Mouse (Mus musculus) heart, adult 18-20 months (tissue): ENCODE measurements at regions not wholly inside any gene's neighbourhood (a gene's known extent, or its start where the extent isn't known, plus 50 kb on each side); places are given as distances from the start of the nearest gene placed in this dataset.

Source experiments
- DNase-seq, 2 experiments: peaks; one replicate each; pipeline ENCODE4 v3.0.0; 2021 to 2022; ENCODE audit warnings: mixed read lengths in 1 of 2

- no peak for DNase-seq
These were observed 222.9 kb upstream of the Pou3f3 start for GRCm38 (mm10) chr1:42472495-42473230.

- DNase-seq = no peak
These were observed 221.4 kb upstream of the Pou3f3 start for GRCm38 (mm10) chr1:42474197-42474596.

GRCm38 (mm10) chr1:42474831-42475230 lies 220.7 kb upstream of the Pou3f3 start:
- no peak for DNase-seq

GRCm38 (mm10) chr1:42475629-42476028 lies 219.9 kb upstream of the Pou3f3 start:
- no peak for DNase-seq

GRCm38 (mm10) chr1:42480348-42480920 lies 215.1 kb upstream of the Pou3f3 start:
- DNase-seq = no peak

GRCm38 (mm10) chr1:42489563-42489962 lies 206.0 kb upstream of the Pou3f3 start:
- no peak for DNase-seq

GRCm38 (mm10) chr1:42490856-42491643 lies 204.5 kb upstream of the Pou3f3 start:
- no peak for DNase-seq

GRCm38 (mm10) chr1:42491644-42492277 lies 203.8 kb upstream of the Pou3f3 start:
- DNase-seq = peak; percentile 2 to 10

- no peak for DNase-seq
These were observed 199.5 kb upstream of the Pou3f3 start for GRCm38 (mm10) chr1:42496022-42496421.

- DNase-seq = no peak
These were observed 199.1 kb upstream of the Pou3f3 start for GRCm38 (mm10) chr1:42496433-42496832.

- DNase-seq = no peak
These were observed 196.7 kb upstream of the Pou3f3 start for GRCm38 (mm10) chr1:42498901-42499300.

- DNase-seq = no peak
These were observed 191.1 kb upstream of the Pou3f3 start for GRCm38 (mm10) chr1:42504491-42504890.

- DNase-seq = no peak
These were observed 190.4 kb upstream of the Pou3f3 start for GRCm38 (mm10) chr1:42505048-42505729.

GRCm38 (mm10) chr1:42514417-42514816 lies 181.2 kb upstream of the Pou3f3 start:
- no peak for DNase-seq

GRCm38 (mm10) chr1:42524401-42524800 lies 171.2 kb upstream of the Pou3f3 start:
- DNase-seq = no peak

GRCm38 (mm10) chr1:42527746-42528476 lies 167.7 kb upstream of the Pou3f3 start:
- DNase-seq = no peak

GRCm38 (mm10) chr1:42532908-42533307 lies 162.7 kb upstream of the Pou3f3 start:
- peak; percentile 62 to 74 for DNase-seq

- DNase-seq = peak in 1 of 2 experiments; percentile 6
These were observed 156.5 kb upstream of the Pou3f3 start for GRCm38 (mm10) chr1:42539066-42539539.

- DNase-seq = no peak
These were observed 155.7 kb upstream of the Pou3f3 start for GRCm38 (mm10) chr1:42539541-42540520.

GRCm38 (mm10) chr1:42541991-42542390 lies 153.6 kb upstream of the Pou3f3 start:
- DNase-seq = no peak
